In genomic region chr1:184084961-184085360, GRCm38 (mm10) we compare ENCODE assay signal across 22 mouse cellular contexts. TPM values are rescaled to one million over a fixed set of nuclear protein-coding genes. Genes with fewer than 3 reads are reported as not detected.
A peak's percentile ranks its signal among the peaks of the same experiment; 100 is the strongest.
DNase-seq lines count a peak whose midpoint lies in the region; TF ChIP-seq lines count a peak whose summit lies in the region.
"Had no signal": no experiment of that assay in that cellular context is flagged by ENCODE, and none has a peak within 500 bp of the region (broad histone marks: within the 10 kb centered on the region; RNA-seq: fewer than 3 reads in every experiment).

No protein-coding gene starts in this region.

- DNase-seq in gastrocnemius, postnatal 14 days = peak; percentile 43
- no peak for DNase-seq in gastrocnemius, postnatal 10 days
- peak; percentile 84 for DNase-seq in adrenal gland, adult 2 months
- DNase-seq in cerebellum, postnatal 14 days = no peak
- DNase-seq in forebrain, embryonic 10.5 days (ENCODE audit: extremely low spot score, low spot score) = no peak
- DNase-seq in spleen, postnatal 36 days (ENCODE audit: low spot score in 2 of 2) = no peak
- DNase-seq: cerebellum, adult 11-12 months; cerebellum, postnatal 25 days; heart, adult 18-20 months; kidney, adult 11 months; kidney, postnatal 4 days; layer of hippocampus, adult 9-11 months; right cerebral cortex, postnatal 4 days had no signal

- intact Hi-C loops in gastrocnemius, postnatal 14 days (cut with DNase I; ENCODE audit: low total_unique reads) = no loop called here

- no peaks in the 10 kb centered on the region for H3K9me3 ChIP-seq in forebrain, embryonic 10.5 days
- H3K9me3 ChIP-seq: embryonic facial prominence, embryonic 12.5 days; heart, embryonic 13.5 days; hindbrain, embryonic 13.5 days; liver, embryonic 15.5 days; lung, embryonic 15.5 days had no signal

- no peak overlapping the region for H3ac ChIP-seq in C2C12 (ENCODE audit: control insufficient read depth, insufficient read length, low read depth)

- no peak for TF ChIP-seq CTCF in C2C12 (IDR thresholded peaks at IDR 0.05; ENCODE audit: control insufficient read depth, insufficient read depth, insufficient read length)
- no peak for TF ChIP-seq CTCF in embryonic fibroblast, embryonic 13.5 days (IDR thresholded peaks at IDR 0.05; ENCODE audit: borderline replicate concordance, insufficient read depth, low read length)

- peaks cover 10% of the 10 kb centered on the region for H3K4me1 ChIP-seq in embryonic fibroblast, embryonic 13.5 days (ENCODE audit: control insufficient read depth, insufficient read depth, low read length)
- no peaks in the 10 kb centered on the region for H3K4me1 ChIP-seq in forebrain, embryonic 10.5 days
- H3K4me1 ChIP-seq: embryonic facial prominence, embryonic 12.5 days; hindbrain, embryonic 13.5 days; liver, embryonic 15.5 days had no signal

- no peaks in the 10 kb centered on the region for H3K79me3 ChIP-seq in C2C12 (ENCODE audit: low read depth)

- no peak for TF ChIP-seq POLR2A in embryonic fibroblast, embryonic 13.5 days (IDR thresholded peaks at IDR 0.05; ENCODE audit: low read depth, low read length)

- no peaks in the 10 kb centered on the region for H3K27me3 ChIP-seq in C2C12 (ENCODE audit: control insufficient read depth, insufficient read depth, insufficient read length)
- H3K27me3 ChIP-seq in forebrain, embryonic 10.5 days (ENCODE audit: poor library complexity, severe bottlenecking) = no peaks in the 10 kb centered on the region
- H3K27me3 ChIP-seq: embryonic facial prominence, embryonic 12.5 days; heart, embryonic 13.5 days; hindbrain, embryonic 13.5 days; liver, embryonic 15.5 days; lung, embryonic 15.5 days had no signal

- H3K79me2 ChIP-seq in C2C12 (ENCODE audit: control insufficient read depth, insufficient read depth) = no peaks in the 10 kb centered on the region

- 89% methylated on average over 3 of the region's 3 CpGs for WGBS in forebrain, embryonic 10.5 days

- peak overlapping the region; percentile 64; the same call in 1 of the 2 replicates for H3K27ac ChIP-seq in embryonic fibroblast, embryonic 13.5 days (ENCODE audit: insufficient read depth, low read length)
- no peak overlapping the region for H3K27ac ChIP-seq in forebrain, embryonic 10.5 days
- H3K27ac ChIP-seq: embryonic facial prominence, embryonic 12.5 days; heart, embryonic 13.5 days; hindbrain, embryonic 13.5 days; left cerebral cortex, adult 2 months; liver, embryonic 15.5 days; lung, embryonic 15.5 days had no signal

- no peaks in the 10 kb centered on the region for H3K36me3 ChIP-seq in C2C12 (ENCODE audit: control insufficient read depth, insufficient read depth)
- H3K36me3 ChIP-seq in forebrain, embryonic 10.5 days (replicated peaks) = no peaks in the 10 kb centered on the region
- H3K36me3 ChIP-seq: embryonic facial prominence, embryonic 12.5 days; heart, embryonic 13.5 days; hindbrain, embryonic 13.5 days; liver, embryonic 15.5 days; lung, embryonic 15.5 days had no signal

- no peak overlapping the region for H3K4me3 ChIP-seq in C2C12 (ENCODE audit: insufficient read depth, poor library complexity, severe bottlenecking)
- H3K4me3 ChIP-seq in embryonic fibroblast, embryonic 13.5 days (ENCODE audit: insufficient read depth, low read length) = no peak overlapping the region
- no peak overlapping the region for H3K4me3 ChIP-seq in forebrain, embryonic 10.5 days
- H3K4me3 ChIP-seq: embryonic facial prominence, embryonic 12.5 days; erythroblast, embryonic 14.5 days; heart, embryonic 13.5 days; hindbrain, embryonic 13.5 days; left cerebral cortex, adult 2 months; liver, embryonic 15.5 days; lung, embryonic 15.5 days had no signal

TF ChIP-seq in C2C12, 6 proteins besides CTCF, POLR2A, EP300 and RAD21:
- TF ChIP-seq MYOG (IDR thresholded peaks at IDR 0.05; ENCODE audit: control insufficient read depth, extremely low read depth, insufficient read length) (no peak), MAX (IDR thresholded peaks at IDR 0.05) (peak; percentile 53), USF1 (IDR thresholded peaks at IDR 0.05; ENCODE audit: low read depth) (no peak), MYOD1 (IDR thresholded peaks at IDR 0.05; ENCODE audit: control insufficient read depth, insufficient read length, low read depth) (peak; percentile 15), CEBPB (IDR thresholded peaks at IDR 0.05; ENCODE audit: low read depth) (peak; percentile 19), FOSL1 (IDR thresholded peaks at IDR 0.05; ENCODE audit: insufficient read depth, low read length, poor library complexity, severe bottlenecking) (no peak)

RNA-seq across cellular contexts. Expression of gene 1700056E22Rik, which starts 50.9 kb away (rescaled TPM):
- 1 to 10 TPM; 1.6 to 1.9 TPM for total RNA-seq in gastrocnemius, postnatal 14 days (2021)
- total RNA-seq in gastrocnemius, postnatal 10 days (2021) = 1 to 10 TPM; 1.4 to 2.1 TPM
- 0.90 TPM for polyA plus RNA-seq in C2C12 (2012; fragmentation: generic; extraction: Trizol)
- total RNA-seq in adrenal gland, adult 2 months (2021) = 1 to 10 TPM; 1.6 to 3.4 TPM
- polyA plus RNA-seq in adrenal gland, adult 2 months (2012; rRNA removed) = 7.0 and 13.6 TPM in 2 replicates
- 0.54 and 0.68 TPM in 2 replicates for polyA plus RNA-seq in embryonic fibroblast, embryonic 13.5 days (2011; ENCODE audit: insufficient read length, low read depth, missing spikeins)
- polyA plus RNA-seq in forebrain, embryonic 10.5 days (2016; fragmentation: Nextera tagmentation; extraction: Ambion mirVana) = 1.0 TPM in 2 replicates
- total RNA-seq: left cerebral cortex, adult 2 months had no signal

Comparison
In these comparisons a context has a peak if more than half of its experiments do, and no peak if none do; other contexts are left out.
1. DNase-seq: peak in gastrocnemius, postnatal 14 days (single experiment) and adrenal gland, adult 2 months (single experiment); none in gastrocnemius, postnatal 10 days (single experiment), cerebellum, postnatal 14 days (0 of 2), forebrain, embryonic 10.5 days (single experiment) and spleen, postnatal 36 days (0 of 2).